Mouse (Mus musculus): ENCODE results near the gene Rfwd3. TPM values are rescaled to one million over a fixed set of nuclear protein-coding genes. Genes with fewer than 3 reads are reported as not detected.
"Not testable (repeated sequence)": the region's sequence is repeated elsewhere in the genome, so short reads cannot be mapped to it uniquely, and the experiment has no call there.

The Rfwd3 gene
- polyA plus RNA-seq, 1 experiment from 2014 or later = 72.4 TPM

DNA sequence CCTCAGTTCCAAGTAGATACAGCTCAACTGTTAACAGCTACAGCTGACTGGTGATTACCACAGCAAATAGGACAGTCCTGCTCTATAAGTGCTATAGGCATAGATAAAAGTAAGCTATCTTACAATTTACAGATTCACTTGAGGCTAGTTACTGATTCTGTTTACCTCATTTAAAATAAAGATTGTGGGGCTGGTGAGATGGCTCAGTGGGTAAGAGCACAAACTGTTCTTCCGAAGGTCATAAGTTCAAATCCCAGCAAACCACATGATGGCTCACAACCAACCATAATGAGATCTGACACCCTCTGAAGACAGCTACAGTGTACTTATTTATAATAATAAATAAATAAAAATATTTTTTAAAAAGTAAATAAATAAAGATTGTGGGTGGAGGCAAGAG, 53.2 kb downstream of the Rfwd3 start:
- 93% methylated on average over 1 of the region's 1 CpGs for WGBS
- H3K4me3 ChIP-seq (replicated peaks); H3K4me1 ChIP-seq; H3K27ac ChIP-seq; ATAC-seq (replicated peaks; ENCODE audit: low FRiP score); H3K27me3 ChIP-seq; H3K4me2 ChIP-seq; H3K9me3 ChIP-seq (replicated peaks); H3K36me3 ChIP-seq; H3K9ac ChIP-seq: not testable (repeated sequence)

DNA sequence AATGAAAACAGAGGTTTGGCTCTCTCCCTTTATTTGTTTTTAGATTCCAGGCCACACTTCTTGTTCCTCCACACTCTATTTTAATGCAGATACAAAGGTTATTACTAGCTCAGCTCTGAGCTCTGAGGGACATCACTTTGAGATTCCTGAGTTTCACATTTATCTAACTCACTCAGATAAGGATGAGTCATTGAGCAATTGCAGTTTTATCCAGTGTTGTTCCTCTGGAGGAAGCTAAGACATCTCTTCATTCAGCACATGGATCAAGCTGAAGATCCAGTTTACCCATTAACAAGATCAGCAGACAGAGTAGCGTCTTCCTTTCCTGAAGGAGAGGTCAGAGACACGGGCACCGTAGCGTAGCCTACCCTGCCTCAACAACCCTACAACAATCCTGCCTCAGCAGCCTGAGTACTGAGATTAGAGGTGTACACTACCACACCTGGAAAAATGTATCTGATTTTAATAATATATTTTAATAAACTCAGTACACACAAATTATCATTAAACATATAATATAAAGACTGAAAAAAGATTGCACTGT, 53.7 kb downstream of the Rfwd3 start:
- WGBS = 69% methylated on average over 4 of the region's 4 CpGs
- H3K27ac ChIP-seq = no peak overlapping the region
- H3K4me2 ChIP-seq = no peak overlapping the region
- H3K27me3 ChIP-seq = no peaks in the 10 kb centered on the region
- H3K9me3 ChIP-seq (replicated peaks) = no peaks in the 10 kb centered on the region
- H3K4me1 ChIP-seq = peaks cover 8% of the 10 kb centered on the region; the same call in 1 of the 2 replicates
- no peaks in the 10 kb centered on the region for H3K36me3 ChIP-seq
- ATAC-seq (replicated peaks; ENCODE audit: low FRiP score) = no peak
- H3K4me3 ChIP-seq (replicated peaks) = no peak overlapping the region
- H3K9ac ChIP-seq = no peak overlapping the region

DNA sequence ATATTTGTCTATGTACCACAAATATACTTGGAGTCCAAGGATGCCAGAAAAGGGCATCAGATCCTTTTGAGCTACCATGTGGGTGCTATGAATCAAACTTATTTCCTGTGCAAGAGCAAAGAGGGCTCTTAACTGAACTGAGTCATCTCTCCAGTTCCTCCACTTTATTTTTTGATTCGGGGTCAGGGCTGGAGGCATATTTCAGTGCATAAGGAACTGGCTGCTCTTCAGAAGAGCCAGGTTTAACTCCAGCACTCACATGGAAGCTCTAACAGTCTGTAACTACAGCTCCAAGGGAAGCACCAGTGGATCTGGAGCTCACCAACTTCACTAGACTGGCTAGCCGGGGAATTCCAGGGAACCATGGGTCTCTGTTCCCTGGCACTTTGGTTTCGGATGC, 62.7 kb downstream of the Rfwd3 start:
- no peak for ATAC-seq (replicated peaks; ENCODE audit: low FRiP score)
- WGBS = 85% methylated on average over 3 of the region's 3 CpGs
- no peaks in the 10 kb centered on the region for H3K9me3 ChIP-seq (replicated peaks)
- no peak overlapping the region for H3K27ac ChIP-seq
- no peaks in the 10 kb centered on the region for H3K36me3 ChIP-seq
- H3K4me1 ChIP-seq = no peaks in the 10 kb centered on the region
- no peak overlapping the region for H3K9ac ChIP-seq
- no peaks in the 10 kb centered on the region for H3K27me3 ChIP-seq
- no peak overlapping the region for H3K4me3 ChIP-seq (replicated peaks)
- H3K4me2 ChIP-seq = no peak overlapping the region

DNA sequence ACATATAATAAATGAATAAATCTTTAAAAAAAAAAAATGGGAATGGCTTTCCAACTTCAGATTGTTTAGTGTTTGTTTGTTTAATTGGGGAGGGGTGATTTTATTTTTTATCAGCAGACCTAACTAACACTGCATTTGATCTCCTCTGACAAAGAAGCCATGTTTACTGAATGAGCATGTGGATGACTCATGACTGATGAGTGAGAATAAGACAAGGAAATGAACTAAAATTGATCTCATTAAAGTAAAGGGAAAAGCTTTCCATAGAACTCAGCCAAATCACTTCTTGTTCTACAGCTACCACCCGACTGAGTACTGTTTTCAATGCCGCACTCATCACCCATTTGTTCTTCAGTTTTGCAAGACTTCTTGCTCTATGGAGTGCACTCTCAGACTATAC, 66.3 kb downstream of the Rfwd3 start:
- WGBS = 94% methylated on average over 2 of the region's 2 CpGs
- H3K4me2 ChIP-seq = no peak overlapping the region
- no peak overlapping the region for H3K4me3 ChIP-seq (replicated peaks)
- no peaks in the 10 kb centered on the region for H3K4me1 ChIP-seq
- no peak overlapping the region for H3K27ac ChIP-seq
- H3K9ac ChIP-seq = no peak overlapping the region
- H3K36me3 ChIP-seq = no peaks in the 10 kb centered on the region
- H3K27me3 ChIP-seq = no peaks in the 10 kb centered on the region
- H3K9me3 ChIP-seq (replicated peaks) = no peaks in the 10 kb centered on the region
- no peak for ATAC-seq (replicated peaks; ENCODE audit: low FRiP score)

DNA sequence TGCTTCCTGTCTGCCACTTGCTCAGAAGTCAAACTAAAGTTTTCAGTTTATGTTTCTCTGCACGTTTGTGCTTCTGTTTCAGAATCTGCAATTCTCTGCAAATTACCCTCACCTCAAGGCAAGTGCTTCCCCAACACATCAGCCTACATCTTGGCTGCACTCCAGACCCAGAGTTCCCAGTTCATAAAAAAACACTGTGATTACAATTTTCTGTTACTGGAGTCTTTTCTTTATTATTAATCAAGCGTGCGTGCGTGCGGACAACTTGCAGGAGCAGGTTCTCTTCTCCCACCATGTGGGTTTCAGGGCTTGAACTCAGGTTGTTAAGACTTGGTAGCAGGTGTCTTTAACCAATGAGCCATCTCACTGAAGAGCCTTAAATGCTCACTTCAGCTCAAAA, 75.9 kb downstream of the Rfwd3 start:
- no peaks in the 10 kb centered on the region for H3K36me3 ChIP-seq
- H3K4me2 ChIP-seq = no peak overlapping the region
- H3K9me3 ChIP-seq (replicated peaks) = no peaks in the 10 kb centered on the region
- 60% methylated on average over 5 of the region's 5 CpGs for WGBS
- H3K27ac ChIP-seq = no peak overlapping the region
- no peak for ATAC-seq (replicated peaks; ENCODE audit: low FRiP score)
- no peaks in the 10 kb centered on the region for H3K27me3 ChIP-seq
- H3K9ac ChIP-seq = no peak overlapping the region
- H3K4me3 ChIP-seq (replicated peaks) = no peak overlapping the region
- H3K4me1 ChIP-seq = no peaks in the 10 kb centered on the region

Other genes starting within 250 kb of the Rfwd3 start
- gene Exosc6, start 243.9 kb downstream of the Rfwd3 start, polyA plus RNA-seq (2015; fragmentation: Nextera tagmentation; extraction: Ambion mirVana) = 24.0 and 24.3 TPM in 2 replicates
- 71.2 and 75.0 TPM in 2 replicates for gene Clec18a, start 207.8 kb downstream of the Rfwd3 start, polyA plus RNA-seq (2015; fragmentation: Nextera tagmentation; extraction: Ambion mirVana)
- 10.8 and 10.9 TPM in 2 replicates for gene Pdpr, start 205.6 kb downstream of the Rfwd3 start, polyA plus RNA-seq (2015; fragmentation: Nextera tagmentation; extraction: Ambion mirVana)
- 76.0 and 78.0 TPM in 2 replicates for gene Glg1, start 41.0 kb downstream of the Rfwd3 start, polyA plus RNA-seq (2015; fragmentation: Nextera tagmentation; extraction: Ambion mirVana)
- 1.8 and 2.2 TPM in 2 replicates for gene Mlkl, start 38.0 kb upstream of the Rfwd3 start, polyA plus RNA-seq (2015; fragmentation: Nextera tagmentation; extraction: Ambion mirVana)
- gene Fa2h, start 93.6 kb upstream of the Rfwd3 start, polyA plus RNA-seq (2015; fragmentation: Nextera tagmentation; extraction: Ambion mirVana) = 1.0 TPM in 2 replicates
- 6.7 and 7.0 TPM in 2 replicates for gene Wdr59, start 221.9 kb upstream of the Rfwd3 start, polyA plus RNA-seq (2015; fragmentation: Nextera tagmentation; extraction: Ambion mirVana)
- 25.2 and 28.6 TPM in 2 replicates for gene Znrf1, start 235.9 kb upstream of the Rfwd3 start, polyA plus RNA-seq (2015; fragmentation: Nextera tagmentation; extraction: Ambion mirVana)

Data from kidney, embryonic 15.5 days (tissue).